Mouse (Mus musculus): Measurements from ENCODE around the gene H2-Aa.

- TF ChIP-seq POLR2A (IDR thresholded peaks at IDR 0.05; ENCODE audit: borderline replicate concordance, insufficient read depth, low read length): no peak
- TF ChIP-seq CTCF (IDR thresholded peaks at IDR 0.05; ENCODE audit: borderline replicate concordance, insufficient read depth, low read depth, low read length): no peak
Measured at GRCm38 (mm10) chr17:34247047-34247446, 40.6 kb downstream of the H2-Aa start.

Data from cerebellum, adult 2 months (tissue).